Mouse (Mus musculus): ENCODE results near the gene Prcp.
"Not testable (repeated sequence)": the region's sequence is repeated elsewhere in the genome, so short reads cannot be mapped to it uniquely, and the experiment has no call there.

The Prcp gene

GRCm38 (mm10) chr7:92978720-92979119 lies 104.5 kb downstream of the Prcp start:
- DNase-seq (ENCODE audit: low spot score) = not testable (repeated sequence)

GRCm38 (mm10) chr7:92980741-92981140 lies 106.5 kb downstream of the Prcp start:
- no peak for DNase-seq (ENCODE audit: low spot score)

- no peak for DNase-seq (ENCODE audit: low spot score)
These were observed 107.6 kb downstream of the Prcp start for GRCm38 (mm10) chr7:92981864-92982263.
